Mouse (Mus musculus) CH12F3 (cell line): Measurements from ENCODE around the gene Tmem209.

Experiments used
- in situ Hi-C: fragments of 300-500 bp; cut with MboI; formaldehyde crosslinking; loops from 2 replicates; pipeline ENCODE4 v1.14.3; 2020; ENCODE audit warnings: low sequenced_read_pairs

Gene Tmem209

DNA sequence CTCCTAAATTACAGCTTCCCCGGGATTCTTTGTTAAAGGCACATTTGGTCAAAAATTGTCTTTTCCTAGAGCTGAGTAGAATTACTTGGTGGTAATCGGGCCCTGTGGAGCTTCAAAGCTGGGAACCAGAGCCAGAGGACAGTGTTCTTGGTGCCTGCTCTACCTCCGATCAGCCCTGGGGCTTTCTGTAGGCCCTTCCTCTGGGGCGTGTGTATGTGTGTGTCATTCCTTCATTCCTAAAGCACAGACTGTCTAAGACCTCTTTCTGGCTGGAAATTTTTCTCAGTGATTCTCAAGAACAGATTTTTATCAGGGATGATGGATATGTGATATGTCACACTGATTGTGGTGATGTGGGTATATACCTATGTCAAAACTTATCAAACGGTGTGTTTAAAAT lies 29.2 kb upstream of the Tmem209 start:
- in situ Hi-C loops: no loop called here

DNA sequence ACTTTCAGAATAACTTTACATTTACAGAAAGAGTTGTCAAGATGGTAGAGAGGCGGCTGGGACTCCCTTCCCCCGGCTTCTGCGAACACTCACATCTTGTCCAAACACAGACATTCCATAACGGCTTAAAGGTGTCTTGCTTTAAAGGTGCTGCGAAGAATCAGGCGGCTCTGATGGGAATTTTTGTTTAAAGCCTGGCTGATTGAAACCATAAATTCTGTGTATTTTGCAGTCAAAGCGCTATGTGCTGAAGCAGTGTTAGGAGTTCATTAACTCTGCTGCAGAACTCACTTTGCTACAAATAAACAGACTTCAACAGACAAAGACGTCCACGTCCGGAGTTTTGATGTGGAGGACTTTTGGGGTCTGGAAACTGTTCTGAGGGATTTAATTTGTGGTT lies 28.7 kb upstream of the Tmem209 start:
- in situ Hi-C loops: no loop called here

DNA sequence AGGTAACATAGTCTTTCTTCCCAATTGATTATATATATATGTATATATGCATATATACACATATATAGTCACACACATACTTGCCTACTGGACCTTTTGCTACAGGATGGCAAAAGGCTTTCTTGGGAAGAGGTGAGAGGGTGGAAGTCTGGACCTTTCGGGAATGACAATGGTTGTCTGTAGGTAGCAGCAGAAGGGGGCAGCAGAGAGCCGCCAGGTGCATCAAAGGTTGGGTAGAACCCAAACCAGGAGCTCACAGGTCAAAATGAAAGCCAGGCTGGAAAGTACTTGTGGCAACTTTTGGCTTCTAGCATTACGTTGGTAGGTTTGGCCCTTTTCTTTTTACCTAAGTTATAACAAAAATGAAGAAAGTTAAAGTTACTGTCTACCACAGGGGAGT lies 25.8 kb upstream of the Tmem209 start:
- in situ Hi-C loops: no loop called here

DNA sequence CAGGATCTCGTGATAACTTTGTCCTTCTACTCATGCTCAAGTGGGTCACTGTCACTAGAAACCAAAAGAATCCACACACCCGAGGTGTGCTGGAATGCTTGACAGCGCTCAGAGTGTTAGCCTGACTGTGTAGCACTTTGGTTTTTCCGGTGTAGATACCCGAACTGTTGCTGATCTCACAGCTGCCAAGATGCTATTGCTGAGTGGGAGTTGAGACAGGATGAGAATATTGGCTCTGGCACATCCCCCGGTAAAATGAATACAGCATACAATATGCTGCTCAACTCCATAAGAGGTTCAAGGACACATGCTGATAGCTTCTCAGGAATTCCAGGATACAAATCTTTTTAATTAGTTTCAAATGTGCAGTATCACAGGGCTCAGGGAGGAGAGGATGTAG lies 19.2 kb upstream of the Tmem209 start:
- in situ Hi-C loops: no loop called here

DNA sequence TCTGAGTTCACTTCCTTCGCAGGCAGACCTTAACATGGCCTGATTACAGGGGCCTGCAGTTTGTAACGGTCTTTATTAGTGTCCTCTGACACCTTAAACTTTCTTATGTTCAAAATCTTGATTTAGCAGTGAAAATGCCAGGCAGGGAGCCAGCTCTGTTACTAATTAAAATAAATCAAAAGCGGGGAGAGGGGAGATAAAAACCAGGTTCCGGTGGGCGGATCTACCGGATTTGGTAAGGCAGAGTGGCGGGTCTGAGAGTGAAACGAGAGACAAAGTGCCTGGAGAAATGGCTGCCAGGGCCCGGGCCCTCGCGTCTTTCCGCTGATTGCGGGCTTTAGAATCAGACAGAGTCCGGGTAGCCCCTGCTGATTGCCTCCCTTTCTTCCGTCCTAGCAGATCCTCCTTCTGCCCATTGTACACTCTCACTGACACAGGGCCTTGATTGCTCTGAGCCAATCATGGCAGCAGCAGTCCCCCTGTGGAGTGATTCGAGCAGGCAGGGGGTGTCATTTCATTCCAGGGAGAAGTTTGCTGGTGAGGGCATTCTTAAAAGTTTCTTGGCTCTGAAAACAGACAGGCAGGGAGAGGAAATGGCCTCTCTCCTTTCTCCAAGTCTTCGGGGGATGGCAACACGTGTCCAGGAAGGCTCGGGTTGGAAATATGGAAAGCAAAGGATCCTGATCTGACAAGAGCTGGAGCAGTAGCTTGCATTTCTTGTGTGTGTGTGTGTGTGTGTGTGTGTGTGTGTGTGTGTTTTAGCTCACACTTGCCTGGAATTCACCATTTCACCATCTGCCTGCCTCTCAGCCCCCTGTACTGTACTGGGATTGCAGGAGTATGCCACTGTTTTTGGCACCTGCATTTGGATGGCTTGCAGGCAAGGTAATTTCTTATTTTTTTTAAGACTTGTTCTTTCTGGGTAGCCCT lies 17.3 kb upstream of the Tmem209 start:
- in situ Hi-C loops: no loop called here

DNA sequence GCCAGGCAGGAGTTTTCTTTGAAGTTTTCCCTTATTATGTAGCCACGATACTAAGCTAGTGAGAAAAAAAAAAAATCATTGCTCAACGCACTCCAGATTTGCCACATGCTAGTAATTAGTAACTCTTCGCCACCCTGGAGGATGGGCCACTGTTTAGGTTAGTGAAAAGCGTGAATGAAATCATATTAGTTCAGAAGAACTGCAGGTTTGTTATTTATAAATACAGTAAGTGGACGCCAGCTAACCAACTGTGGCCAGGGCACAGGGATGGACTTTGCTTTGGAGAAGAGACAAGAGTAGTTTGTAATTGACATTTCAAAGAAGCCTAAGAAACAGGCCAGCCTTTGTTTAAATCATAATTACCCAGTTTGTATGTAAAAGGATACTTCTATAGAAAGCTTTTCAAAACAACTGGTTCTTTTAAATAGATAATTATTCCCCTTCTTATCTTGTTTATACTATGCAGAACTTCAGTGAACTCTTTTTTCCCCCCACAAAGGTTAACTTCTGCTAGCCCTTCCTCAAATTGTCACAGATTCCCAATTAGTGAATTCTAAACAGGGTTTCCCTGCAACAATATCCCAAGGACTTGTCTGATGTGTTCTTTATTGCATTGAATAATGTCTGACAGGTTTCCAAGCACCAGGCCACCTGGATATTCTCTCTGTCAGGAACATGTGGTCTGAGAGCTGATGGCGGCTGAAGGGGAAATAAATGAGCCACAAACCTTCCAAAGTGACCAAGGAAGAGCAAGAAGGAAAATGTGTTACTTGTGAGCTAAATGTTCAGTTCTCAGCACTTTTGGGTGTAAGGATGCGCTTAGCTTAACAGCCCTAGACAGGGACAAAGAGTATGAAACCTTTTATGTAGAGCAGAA lies 16.1 kb upstream of the Tmem209 start:
- in situ Hi-C loops: no loop called here

DNA sequence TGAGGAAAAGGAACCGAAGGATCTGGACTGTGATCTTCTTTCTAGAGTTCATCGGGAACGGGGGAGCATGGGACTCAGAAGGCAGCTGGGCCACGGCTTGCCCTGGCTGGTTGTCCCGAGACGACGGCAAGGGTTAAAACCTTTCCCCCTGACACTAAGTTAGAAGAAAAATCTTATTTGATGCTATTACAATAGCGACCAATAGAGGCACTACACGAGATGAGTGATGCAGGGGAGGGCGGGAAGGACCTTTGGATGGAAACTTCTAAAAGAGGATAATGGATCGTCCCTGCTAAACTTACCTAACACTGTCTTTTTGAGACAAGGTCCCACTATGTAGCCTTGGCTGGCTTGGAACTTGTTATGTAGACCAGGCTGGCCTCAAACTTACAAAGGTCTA lies 10.8 kb upstream of the Tmem209 start:
- in situ Hi-C loops: no loop called here

DNA sequence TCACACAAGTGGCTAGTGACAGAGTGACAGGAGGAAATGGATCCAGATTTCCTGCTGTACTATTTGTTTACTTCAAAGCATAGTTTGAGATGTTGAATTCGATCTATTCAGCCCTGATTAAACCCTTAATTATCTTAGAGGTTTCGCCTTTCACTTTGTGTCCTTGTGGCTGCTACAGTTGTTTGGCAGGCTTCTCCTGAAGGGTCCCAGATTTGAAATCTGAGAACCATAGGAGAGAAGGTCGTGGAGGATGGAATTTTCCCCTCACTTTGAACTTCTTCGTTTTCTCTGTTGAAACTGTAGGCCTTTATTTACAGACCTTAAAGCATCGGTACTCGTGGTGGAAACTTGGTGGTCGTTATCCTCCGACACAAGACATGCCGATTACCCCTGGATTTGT lies 4.7 kb upstream of the Tmem209 start:
- in situ Hi-C loops: no loop called here

DNA sequence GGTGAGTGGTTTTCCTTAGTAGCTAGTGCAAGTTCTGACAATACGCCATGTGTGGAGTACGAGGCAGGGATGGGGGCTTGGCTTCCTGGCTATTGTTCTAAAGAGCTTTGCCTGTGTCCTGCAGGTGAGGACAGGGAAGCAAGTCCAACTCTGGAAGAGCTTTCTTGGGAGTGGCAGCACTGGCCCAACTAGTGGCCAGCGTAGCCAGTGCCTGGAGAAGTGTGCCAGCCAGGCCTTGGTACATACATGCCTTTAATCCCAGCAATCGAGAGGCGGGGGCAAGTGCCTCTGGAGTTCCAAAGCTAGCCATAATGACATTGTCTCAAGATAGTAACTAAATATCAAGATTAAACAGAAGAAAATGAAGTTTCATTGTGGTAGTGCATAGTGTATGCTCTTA lies 708 bp upstream of the Tmem209 start:
- in situ Hi-C loops: no loop called here

DNA sequence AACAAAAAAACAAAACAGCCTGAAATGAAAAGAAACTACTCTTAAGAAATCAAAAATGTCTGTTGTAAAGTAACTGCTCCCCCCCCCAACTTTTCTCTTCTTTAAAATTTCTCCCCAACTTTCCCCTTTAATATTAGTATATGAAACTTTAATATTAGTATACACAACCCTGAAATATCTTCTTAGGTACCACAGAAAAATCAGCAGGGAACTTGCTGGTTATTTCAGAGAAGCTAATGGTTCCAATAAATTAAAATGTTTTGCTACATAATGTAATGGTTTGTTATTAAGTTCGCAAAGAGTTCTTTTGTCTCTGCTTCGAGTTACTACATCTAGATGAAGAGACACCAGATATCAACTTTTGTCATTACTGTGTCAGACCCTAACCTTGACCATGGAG lies 759 bp downstream of the Tmem209 start:
- in situ Hi-C loops: no loop called here

DNA sequence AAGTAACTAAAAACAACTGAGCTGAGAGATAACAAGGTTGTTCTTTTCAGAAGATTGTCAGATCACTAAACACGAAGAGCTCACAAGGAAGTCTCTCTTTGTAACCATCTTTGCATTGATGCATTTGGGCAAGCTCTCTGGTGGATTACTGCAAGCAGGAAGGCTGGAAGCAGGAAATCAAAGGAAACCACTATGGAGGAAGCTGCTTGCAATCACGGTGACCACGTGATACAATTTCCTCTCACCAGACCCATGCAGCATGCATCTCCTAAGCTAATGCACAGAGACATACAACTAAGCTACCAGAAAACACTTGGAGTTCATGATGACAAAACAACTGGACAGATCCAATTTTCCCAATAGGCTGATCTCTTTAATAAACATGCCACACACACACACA lies 10.5 kb downstream of the Tmem209 start:
- in situ Hi-C loops: no loop called here

DNA sequence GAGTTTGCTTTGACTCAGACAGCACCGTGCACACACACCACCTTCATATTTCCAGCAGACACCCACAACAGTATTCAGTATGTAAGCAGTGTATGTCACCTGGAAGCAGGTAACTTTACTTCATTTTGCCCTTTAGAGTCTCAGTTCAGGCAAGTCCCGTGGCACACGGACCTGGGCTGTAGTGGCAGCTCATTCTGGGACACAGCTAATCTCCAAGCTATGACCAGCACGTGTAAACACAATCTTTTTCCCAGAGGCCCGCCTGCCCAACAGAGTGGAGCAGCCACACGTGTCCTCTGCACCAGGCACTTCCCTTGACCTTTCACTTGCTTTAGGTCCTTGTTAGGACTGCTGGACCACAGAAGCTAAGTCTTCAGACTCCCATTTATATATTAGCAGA lies 23.1 kb downstream of the Tmem209 start:
- in situ Hi-C loops: no loop called here

DNA sequence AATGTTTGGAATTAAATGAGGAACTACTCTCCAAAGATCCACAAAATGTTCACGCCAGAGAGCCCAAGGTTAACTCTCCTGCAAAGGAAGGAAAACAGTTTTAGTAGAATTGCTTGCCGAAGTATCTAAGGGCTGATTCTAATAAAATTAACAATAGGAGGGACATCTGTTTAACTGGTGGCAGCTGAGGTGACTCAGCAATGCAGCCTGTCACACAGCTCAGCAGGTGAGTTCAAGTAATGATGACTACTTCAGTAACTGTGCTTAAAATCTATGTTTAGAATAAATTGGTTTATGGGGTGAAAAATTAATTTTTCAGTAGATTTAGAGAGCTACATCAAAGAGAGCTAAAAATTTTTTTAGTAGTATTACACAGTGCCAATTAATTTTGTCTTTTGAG lies 26.7 kb downstream of the Tmem209 start:
- in situ Hi-C loops: no loop called here

DNA sequence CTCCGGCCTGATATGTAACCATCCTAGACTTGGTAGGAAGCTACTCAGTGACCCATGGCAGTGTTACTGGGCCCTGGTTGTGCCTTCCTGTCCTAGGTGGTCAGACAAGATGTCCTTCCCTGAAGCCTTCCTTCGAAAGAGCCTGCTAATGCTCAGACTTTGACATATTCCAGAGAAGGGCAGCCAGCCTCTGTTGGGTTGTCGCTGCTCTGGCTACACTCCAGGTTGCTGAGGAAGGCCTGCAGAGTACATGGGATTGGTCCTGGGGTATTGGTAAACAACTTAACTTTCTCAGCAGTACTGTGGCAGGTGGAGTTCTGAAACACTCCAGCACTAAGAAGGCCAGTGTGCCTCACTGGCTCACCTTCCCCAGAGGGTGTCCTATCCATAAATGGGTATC lies 30.2 kb downstream of the Tmem209 start:
- in situ Hi-C loops: no loop called here

DNA sequence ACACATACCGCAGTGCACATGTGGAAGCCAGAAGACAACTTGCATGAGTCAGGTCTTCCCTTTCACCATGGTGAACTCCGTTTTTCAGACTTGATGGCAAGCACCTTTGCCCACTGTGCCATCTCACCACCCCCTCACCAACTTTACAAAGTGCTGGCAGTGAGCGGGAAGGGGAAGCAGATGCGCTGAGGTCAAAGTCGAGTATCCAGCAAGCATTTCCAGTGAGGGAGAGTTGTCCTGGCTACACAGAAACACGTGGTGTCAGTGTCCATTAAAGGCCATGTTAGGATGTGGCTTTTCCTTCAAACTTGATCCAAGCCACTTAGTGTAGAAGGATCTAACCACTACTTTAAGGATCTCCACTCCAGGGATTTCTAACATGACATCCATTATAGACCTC lies 31.8 kb downstream of the Tmem209 start:
- in situ Hi-C loops: no loop called here

DNA sequence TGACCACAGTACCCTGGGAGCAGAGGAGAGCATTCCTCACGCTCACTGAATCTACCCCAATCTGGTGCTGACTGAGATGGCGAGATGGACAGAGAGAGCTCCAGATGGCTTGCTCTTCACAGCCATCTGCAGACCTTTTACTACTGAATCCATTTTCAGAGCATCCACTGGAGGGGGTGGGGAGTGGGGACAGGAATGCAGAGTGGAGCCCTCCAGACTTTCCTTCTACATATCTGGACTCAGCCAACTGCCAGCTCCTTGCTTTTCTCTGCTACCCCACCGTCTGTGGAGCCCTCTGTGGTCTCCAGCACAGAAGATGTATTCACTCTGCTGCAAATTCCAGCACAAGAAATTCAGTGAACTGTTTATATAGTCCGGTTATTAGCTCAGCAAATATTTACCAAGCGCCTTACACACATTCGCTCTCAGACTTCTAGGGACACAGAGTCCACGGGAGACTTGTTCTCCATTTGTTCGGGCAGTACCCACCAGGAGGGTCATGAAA lies 32.3 kb downstream of the Tmem209 start:
- in situ Hi-C loops: no loop called here

DNA sequence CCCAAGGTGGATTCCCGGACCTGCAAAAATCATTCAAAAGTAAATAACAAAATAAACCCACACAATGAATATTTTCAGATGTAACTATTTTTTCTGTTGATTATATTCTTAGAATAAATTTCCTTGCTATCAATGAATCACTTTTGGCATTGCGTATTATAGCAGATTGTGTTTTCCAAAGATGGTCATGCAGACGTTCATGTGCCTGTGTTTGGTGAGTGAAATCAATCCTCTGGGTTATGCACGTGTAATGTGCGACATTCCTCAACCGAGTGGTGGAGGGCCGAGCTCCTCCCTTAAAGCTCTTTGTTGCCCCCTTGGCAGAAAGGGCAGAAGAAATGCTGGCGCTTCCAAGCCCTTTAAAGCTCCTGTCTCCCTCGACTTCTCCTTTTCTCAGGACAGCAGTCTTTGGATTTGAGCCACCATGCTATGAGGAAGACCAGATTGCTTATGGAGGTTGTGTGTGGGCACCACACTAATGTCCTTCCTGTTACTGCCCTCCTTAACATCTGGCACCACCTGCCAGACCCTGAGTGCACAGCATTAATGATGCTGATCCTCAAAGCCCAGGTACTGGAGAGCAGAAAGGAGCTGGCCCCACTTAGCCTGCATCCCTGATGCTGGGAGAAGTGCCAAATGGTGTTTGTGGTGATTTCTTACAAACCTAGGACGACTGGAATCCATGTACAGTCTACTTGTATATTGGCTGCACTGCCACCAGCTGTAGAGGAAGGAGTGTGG lies 33.4 kb downstream of the Tmem209 start:
- in situ Hi-C loops: no loop called here

DNA sequence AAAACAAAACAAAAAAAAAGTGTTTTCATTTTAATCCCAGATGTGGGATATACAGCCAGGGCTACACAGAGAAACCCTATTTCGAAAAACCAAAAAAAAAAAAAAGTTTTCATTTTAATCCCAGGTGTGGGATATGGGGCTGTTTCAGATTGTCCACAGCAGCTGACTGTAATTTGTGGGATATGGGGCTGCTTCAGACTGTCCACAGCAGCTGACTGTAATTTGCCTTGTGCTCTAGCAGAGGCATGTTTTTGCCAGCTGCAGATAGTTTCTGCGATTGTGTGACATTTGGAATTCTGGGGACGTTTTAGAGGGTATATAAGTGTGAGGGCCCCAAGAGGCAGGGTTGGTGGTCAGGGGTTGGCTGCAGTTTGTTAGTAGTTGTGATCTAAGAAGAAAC lies 37.9 kb downstream of the Tmem209 start:
- in situ Hi-C loops: no loop called here

DNA sequence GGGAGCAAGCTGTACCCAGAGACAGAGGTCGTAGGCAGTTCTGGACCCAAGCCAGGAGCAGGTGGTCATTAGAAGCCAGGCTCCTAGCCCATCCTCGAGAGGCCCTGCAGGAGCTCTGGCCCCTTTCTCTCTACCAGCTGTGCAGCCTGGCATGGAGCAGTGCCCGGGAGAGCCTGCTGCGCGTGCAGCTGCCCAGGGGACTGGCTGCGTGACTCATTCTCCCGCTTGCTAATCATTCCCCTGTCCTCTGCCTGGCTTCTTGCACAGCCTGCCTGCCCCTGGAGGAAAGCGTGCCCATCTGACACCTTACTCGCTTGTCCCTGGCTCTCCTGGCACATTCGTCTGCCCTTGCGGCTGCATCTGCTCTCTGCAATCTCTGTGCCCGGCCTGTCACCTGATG lies 40.2 kb downstream of the Tmem209 start:
- in situ Hi-C loops: no loop called here

DNA sequence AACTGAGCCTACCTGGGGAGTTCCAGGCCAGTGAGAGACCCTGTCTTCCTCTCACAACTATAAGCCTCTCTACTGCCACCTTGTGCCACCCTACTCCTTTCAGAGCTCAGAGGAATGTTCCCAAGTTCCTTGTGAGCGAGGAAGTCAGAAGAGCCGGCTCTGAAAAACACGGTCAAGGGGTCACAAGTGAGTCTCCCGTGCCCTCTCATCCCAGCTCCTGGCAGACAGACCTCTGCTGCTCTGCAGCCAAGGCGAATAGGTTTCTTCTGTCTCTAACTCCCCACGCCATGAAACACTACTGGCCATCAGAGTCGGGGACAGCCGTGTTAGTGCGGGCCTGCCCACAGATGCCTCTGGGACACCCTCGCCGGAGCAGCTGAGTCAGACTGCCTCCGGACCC lies 40.9 kb downstream of the Tmem209 start:
- in situ Hi-C loops: no loop called here

DNA sequence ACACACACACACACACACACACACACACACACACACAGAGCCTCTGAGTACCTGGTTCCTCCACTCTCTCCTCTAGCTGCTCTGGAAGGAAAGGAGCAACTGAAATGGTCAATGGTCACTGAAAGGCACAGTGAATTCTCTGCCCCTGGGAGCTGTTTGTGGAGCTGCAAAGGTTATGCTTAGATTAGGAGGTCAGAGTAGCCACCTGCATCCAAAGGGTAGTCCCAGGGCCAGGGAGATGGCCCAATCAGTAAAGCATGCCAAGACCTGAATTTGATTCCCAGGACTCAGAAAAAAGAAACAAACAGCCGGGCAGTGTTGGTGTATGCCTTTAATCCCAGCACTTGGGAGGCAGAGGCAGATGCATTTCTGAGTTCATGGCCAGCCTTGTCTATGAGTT lies 41.5 kb downstream of the Tmem209 start:
- in situ Hi-C loops: no loop called here
